Mouse (Mus musculus) myocyte (in vitro differentiated cells): ENCODE results near the gene Bcl7b.

ENCODE experiments used
- E2F4 ChIP-seq: IDR thresholded peaks from one replicate; pipeline ENCODE4 v1.6.1; 2011; ENCODE audit warnings: mild to moderate bottlenecking, control low read depth, moderate library complexity; ENCODE audit not compliant: insufficient read depth
- MAX ChIP-seq: IDR thresholded peaks from one replicate; pipeline ENCODE4 v1.6.1; 2011; ENCODE audit warnings: low read depth, mild to moderate bottlenecking, control low read depth
- MYOD1 ChIP-seq, 3 experiments: IDR thresholded peaks; one replicate each; pipeline ENCODE4 v1.6.1; 2011; ENCODE audit warnings: control low read depth in 2 of 3, low read depth in 2 of 3, mild to moderate bottlenecking in 2 of 3, moderate library complexity in 1 of 3; ENCODE audit not compliant: insufficient read length in 2 of 3, control insufficient read depth in 1 of 3
- MYOG ChIP-seq, 3 experiments: IDR thresholded peaks; one replicate each; pipeline ENCODE4 v1.6.1; 2011; ENCODE audit warnings: control low read depth in 2 of 3, low read depth in 2 of 3, mild to moderate bottlenecking in 2 of 3; ENCODE audit not compliant: insufficient read length in 2 of 3, control insufficient read depth in 1 of 3, insufficient read depth in 1 of 3
- POLR2A ChIP-seq: IDR thresholded peaks from one replicate; pipeline ENCODE4 v1.6.1; 2011; ENCODE audit warnings: low read depth, mild to moderate bottlenecking, control low read depth, moderate library complexity; ENCODE audit not compliant: insufficient read length
- POLR2AphosphoS2 ChIP-seq: IDR thresholded peaks from one replicate; pipeline ENCODE4 v1.6.1; 2011; ENCODE audit warnings: low read depth, control low read depth; ENCODE audit not compliant: insufficient read length
- TCF12 ChIP-seq: IDR thresholded peaks from one replicate; pipeline ENCODE4 v1.6.1; 2011; ENCODE audit warnings: mild to moderate bottlenecking, control low read depth; ENCODE audit not compliant: poor library complexity, insufficient read depth, severe bottlenecking
- USF1 ChIP-seq: IDR thresholded peaks from one replicate; pipeline ENCODE4 v1.6.1; 2011; ENCODE audit warnings: low read depth, mild to moderate bottlenecking, control low read depth, moderate library complexity

GRCm38 (mm10) chr5:135166909-135167308, 1.2 kb upstream of the Bcl7b start:
- no peak for TF ChIP-seq POLR2A
- TF ChIP-seq MYOG (IDR thresholded peaks at IDR 0.05; ENCODE audit: control insufficient read depth in 1 of 3, insufficient read depth in 1 of 3, insufficient read length in 2 of 3, low read depth in 2 of 3) = no peak
- no peak for TF ChIP-seq TCF12
- no peak for TF ChIP-seq E2F4
- TF ChIP-seq USF1 = no peak
- TF ChIP-seq MYOD1 (IDR thresholded peaks at IDR 0.05; ENCODE audit: control insufficient read depth in 1 of 3, insufficient read length in 2 of 3, low read depth in 2 of 3) = no peak
- TF ChIP-seq MAX = no peak
- TF ChIP-seq POLR2AphosphoS2 = no peak
